Mouse (Mus musculus) common myeloid progenitor, adult 5-6 weeks (primary cell): ENCODE measurements around the gene Galp. TPM values are rescaled to one million over a fixed set of nuclear protein-coding genes. Genes with fewer than 3 reads are reported as not detected.
A peak's percentile ranks its signal among the peaks of the same experiment; 100 is the strongest.

Experiments
- ATAC-seq: replicated peaks from 2 replicates; pipeline ENCODE4 v1.8.0; 2016; ENCODE audit warnings: low read depth, mild to moderate bottlenecking, moderate TSS enrichment, inconsistent platforms; ENCODE audit not compliant: poor library complexity, severe bottlenecking
- total RNA-seq: library from RNA; stranded (forward); fragments of 200-1000, 187-1606 nt; gene quantifications from 2 replicates; pipeline ENCODE4 v1.2.3, GENCODE M21; 2017

Galp gene
- not detected in 2 replicates for total RNA-seq

DNA sequence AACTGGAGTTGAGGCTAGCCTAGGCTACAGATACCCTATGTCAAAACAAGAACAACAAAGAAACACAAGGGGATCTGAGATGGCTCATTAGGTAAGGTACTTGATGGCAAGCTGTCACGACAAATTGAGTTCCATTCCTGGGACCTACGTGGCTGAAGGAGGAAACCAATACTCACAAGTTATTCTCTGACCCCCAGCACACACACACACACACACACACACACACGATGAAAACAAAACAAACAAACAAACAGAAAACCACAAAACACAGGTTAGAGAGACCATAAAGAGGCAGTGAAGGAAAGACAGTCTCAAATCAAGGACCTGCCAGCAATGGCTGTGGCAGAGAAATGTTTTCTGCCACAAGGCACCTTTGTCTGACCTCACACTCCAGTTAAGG, at the start of gene Galp:
TSS of gene Galp (plus strand) at position 301 of the 400 bp plus-strand sequence.
- no peak for ATAC-seq

DNA sequence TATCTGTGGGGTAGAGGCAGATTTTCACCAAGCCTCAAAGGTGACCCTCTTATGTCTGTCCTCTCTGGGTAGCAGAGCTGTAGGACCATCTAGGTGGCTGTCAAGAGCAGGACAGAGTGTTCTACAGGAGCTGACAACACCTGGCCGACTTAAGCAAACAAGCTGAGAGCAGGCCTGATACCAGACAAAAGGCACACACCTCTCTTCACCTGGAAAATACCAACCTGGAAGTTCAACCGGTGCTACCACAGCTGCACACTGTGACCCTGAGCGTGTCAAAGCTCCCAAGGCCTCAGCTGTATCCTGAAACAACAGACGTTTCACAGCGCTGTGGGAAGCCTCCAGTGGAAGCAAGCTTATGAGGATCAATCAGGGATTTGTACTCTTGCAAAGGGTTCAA, 49.2 kb upstream of the Galp start:
- no peak for ATAC-seq

DNA sequence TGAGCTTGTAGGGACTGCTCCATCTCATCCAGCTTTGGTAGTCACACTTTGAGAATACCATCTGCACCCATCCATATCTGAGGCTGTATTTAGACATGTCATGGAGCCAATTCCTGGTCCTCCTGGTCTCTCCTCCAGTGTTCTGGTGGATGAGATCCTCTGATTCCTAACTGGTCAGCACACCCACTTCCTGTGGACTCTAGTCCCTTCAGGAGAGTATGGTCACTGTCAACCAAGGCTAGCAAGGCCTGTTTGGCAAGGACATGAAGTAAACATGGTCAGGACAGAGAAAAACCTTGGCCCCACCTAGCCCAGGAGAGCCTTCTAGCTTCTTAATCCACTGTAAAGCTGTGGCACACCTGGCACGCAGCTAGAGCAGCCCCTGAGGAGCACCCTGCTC, 45.6 kb upstream of the Galp start:
- no peak for ATAC-seq

DNA sequence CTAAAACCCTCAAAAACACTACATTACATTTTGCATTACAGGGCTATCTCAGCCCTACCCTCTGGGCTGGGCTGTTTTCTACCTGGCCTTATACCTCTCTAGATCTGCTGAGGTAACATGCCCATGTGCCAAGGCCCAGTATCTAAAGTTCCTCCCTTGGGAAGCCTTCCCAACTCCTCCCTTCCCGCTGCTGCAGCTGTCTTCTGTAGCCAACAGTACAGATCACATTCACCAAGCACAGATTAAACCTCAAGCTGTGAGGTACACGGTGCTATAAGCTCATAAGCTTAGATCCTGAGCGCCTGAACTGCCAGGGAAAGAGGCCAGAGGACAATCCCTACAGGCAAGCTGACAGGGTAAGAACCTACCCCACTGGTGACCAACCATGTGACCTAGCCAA, 44.9 kb upstream of the Galp start:
- no peak for ATAC-seq

DNA sequence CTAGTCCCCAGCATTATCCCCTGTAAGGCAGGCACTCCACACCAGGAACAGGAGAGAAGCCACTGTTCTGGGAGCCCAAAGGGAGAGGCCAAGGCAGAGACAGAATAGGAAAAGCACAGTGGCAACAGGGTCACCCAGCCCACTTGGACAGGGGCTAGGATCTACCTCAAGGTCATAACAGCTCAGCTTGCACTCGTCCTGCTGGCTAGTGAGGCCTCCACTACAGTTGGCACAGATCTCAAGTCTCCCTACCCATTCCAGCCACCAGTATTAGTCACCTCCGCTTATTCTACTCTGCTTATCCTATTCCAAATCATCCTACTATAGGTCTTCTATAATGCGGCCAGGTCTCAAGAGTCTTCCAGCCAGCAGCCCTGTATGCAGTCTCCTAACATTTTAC, 43.8 kb upstream of the Galp start:
- no peak for ATAC-seq

DNA sequence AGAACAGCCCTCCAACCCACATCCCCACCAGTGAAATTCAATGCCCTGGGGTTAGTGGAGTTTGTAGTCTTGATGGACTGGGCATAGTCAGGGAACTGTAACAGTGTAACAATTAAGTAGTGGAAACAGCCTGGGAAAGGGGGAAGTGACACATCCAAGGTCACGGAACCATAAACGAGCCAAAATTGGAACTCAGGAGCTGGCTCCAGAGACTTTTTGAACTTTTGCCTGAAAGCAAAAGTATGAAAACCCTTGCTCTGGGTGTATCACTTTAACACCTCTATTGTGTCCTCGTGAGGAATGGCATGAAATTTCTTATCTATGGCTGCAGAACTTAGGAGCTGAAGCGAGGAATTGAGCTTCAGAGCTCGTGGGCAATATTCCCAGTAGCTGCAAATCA, 42.7 kb upstream of the Galp start:
- no peak for ATAC-seq

DNA sequence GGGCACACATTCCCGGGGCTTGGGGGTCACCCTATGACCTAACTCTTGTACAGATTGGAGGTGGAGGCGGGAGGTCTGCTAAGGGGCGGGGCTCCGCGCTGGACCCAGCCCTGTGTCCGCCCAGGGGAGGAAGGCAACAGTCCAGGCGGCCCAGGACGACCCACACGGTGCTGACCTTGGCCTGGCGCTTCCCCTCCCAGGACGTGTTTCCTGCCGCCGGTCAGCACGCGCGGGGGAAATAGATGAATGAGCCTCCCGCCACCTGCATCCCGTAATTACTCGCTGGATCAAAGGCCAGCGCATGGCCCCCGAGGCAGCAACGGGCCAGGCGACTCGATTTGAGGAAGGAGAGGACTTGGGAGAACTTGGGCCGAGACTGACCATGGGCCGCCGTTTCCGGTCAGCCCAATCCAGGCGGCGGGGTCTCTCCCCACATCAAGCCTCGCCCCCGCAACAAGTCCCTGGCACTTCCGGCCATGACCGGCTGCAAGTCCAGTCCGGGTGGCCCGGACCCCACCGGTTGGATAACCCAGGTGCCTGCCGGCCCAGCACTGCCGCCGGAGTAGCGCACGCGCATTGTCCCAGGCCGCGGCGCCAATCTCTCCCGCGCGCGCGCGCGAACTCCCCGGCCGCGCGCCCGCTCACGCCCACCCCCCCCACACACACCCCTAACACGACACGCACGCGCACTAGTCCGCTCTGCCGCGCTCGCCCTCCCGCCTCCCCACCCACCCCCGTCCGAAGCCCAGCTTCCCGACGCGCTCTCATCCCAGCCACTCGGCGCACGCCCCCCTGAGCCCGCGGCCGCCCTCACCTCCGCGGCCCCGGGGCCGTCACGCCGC, 41.6 kb upstream of the Galp start:
- ATAC-seq: peak; percentile 31

DNA sequence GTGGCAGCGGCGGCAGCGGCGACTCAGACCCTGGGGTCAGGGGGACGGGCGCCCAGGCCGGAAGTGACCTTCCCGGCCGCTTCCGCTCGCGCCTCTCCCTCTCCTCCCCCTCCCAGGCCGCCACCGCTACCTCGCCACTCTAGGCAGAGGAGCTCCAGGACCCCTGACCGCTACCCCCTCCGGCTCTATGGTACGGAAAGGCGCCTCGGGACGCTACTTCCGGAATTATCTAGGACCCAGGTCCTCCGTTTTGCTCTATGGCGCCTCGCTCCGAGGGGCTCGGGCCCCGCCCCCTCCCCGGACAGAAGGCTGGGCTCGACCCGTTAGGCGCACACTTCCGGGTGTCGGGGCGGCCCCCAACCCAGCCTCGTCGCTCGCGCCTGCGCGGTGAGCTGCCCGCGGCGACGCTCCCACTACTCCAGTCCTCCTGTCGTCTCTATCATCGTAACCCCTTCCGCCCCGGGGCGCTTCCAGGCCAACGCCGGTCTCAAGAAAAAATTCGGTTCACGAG, 40.9 kb upstream of the Galp start, which contains the start of gene Zfp787:
TSS of gene Zfp787 (minus strand) at position 97 of the 511 bp plus-strand sequence.
- ATAC-seq: peak; percentile 77

DNA sequence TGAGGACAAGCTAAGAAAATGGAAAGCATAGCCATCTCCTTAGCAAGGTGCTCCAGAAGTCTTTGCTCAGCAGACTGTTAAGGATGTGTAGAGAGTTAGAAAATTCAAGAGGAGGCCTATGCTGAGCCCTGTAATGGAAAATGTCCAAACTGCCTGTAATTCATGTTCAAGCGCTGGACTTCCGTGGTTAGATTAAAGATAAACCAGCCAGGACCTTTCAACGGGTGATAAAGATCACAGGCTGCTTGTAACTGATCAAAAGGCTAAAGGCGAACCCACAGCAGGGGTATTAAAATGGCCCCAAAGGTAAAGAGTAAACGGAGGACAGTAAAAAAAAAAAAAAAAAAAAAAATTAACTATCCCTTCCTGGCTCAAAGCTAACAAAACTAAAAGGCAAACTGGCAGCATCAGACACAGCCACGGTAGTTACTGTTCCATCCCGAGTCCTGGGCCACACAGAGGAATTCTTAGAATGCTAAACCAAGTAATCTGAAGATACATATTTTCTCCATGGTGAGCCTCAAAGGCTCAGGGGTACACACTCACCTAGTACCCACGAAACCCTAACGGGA, 39.9 kb upstream of the Galp start:
- no peak for ATAC-seq

DNA sequence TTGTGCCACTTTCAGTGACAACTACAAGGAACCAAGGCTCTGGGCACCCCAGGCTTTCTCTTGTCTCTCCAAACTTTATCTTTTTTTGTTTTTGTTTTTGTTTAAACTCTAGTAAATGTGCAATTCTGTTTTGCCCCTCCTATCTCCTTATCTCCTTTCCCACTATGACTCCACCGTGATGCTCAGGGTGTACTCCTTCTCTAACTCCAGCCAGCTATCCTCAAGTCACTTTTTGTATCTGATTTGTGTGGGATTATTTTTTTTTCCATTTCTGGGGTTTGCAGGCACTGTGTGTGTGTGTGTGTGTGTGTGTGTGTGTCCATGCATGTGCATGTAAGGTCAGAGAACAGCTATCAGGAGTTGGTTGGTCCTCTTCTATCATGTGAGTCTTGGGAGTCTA, 39.4 kb upstream of the Galp start:
- no peak for ATAC-seq

DNA sequence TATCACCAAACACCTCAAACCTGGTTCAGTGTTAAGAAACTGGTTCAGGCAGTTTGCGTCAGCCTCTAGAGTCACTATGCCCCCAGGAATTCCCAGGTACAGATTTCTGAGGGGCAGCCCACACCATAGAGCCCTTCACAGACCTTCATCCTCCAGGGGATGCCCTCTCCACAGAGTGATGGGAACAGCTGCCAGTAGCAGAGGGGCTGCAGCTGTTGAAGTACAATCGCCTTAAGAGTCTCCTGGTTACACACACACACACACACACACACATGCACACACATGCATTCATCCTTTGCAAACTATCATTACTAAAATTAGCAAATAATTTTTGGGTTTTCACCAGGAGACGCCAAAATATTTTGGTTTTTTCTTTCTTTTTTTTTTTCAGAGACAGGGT, 37.3 kb upstream of the Galp start:
- no peak for ATAC-seq

DNA sequence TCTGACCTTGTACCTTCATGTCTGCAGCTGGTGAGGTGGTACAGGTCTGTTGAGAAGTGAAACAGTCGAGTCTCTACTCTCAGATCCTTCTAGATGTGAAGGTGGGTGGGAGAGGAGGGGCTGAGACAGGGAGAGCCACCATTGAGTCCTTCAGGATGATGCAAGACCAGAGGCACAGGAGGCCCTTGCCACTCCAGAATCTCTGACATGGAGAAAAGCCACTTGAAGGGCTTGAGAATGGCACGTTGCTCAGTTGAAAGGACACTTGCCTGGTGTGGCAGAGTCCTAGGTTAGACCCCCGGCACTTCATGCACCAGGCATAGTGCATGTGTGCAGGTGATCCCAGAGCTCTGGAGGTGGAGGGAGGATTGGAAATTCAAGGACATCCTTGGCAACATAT, 35.3 kb upstream of the Galp start:
- no peak for ATAC-seq

DNA sequence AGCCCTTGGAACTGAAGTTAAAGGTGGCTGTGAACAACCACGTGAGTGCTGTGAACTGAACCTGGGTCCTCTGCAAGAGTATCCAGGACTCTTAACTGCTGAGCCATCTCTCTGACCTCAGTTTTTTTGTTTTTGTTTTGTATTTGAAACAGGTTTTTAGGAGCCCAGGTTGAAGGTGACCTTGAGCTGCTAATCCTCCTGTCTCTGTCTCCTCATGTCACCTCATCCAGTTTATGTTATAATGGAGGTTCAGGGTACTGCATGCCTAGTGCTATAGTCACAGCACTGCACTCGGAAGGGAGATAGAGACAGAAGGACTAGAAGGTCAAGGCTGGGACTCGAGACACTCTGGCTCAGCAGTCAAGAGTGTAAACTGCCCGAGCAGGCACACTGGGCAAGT, 34.7 kb upstream of the Galp start:
- ATAC-seq: no peak

DNA sequence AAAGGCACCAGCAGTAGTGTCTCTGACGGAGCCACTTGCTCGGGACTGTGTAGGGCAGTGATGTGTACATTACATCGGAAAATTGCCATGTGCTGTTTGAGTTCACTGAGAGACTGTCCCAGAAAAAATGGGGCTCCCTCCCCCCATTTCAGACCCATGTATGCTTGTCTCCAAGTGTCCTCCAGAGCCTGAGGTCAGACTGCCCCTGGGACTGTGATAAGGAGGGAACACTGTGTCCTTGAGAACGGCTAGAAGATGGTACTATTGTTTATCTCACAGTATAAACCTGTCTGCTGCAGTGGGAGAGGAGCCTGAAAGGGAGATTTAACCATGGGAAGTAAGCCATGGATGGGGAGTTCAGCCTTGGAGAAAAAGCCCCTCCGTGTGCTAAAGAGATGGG, 32.2 kb upstream of the Galp start:
- ATAC-seq: no peak

DNA sequence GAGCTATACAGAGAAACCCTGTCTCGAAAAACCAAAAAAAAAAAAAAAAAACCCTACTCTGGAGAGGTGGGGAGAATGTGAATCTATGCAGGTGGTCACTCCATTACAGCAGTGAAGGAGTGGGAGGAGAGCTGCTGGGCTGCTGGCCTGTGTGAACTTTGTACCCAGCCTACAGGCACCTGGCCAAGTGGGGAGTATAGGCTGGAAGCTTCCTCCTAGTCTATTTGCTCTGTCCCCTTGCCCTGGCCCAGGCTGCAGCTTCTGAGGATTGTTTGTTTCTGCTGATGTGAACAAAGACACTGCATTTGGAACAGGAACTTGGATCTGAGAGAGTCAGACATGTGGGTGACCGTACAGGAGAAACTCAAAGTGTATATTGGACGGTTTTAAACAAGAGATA, 27.5 kb upstream of the Galp start:
- ATAC-seq: no peak

DNA sequence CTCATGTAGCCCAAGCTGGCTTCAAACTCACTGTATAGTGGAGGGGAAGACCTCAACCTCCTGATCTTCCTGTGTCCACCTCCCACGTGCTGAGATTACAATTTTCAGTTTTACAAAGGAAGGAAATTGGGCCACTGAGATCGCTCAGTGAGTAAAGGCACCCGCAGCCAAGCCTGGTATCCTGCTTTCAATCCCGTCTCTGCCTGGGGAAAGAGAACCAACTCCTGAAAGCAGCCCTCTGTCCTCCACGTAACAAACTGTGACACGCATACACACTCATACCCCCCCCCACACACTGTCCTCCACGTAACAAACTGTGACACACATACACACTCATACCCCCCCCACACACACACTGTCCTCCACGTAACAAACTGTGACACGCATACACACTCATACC, 26.5 kb upstream of the Galp start:
- no peak for ATAC-seq

DNA sequence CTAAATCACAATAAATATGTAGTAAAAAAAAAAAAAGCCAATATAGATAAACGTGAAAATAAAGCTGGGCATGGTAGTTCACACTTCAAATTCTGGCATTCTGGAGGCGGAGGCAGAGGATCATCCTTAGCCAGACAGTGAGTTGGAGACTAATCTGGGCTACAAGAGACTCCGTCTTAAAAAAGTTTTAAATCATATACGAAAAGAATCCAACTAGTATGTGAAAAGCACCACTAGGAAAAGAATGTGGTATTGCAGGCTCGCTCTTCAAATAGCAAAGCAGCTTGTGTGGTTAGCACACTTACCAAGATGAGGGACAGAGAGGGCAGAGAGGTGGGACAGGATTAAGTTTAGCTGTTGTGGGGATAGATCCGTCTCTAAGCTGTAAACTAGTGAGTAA, 26.0 kb upstream of the Galp start:
- no peak for ATAC-seq

DNA sequence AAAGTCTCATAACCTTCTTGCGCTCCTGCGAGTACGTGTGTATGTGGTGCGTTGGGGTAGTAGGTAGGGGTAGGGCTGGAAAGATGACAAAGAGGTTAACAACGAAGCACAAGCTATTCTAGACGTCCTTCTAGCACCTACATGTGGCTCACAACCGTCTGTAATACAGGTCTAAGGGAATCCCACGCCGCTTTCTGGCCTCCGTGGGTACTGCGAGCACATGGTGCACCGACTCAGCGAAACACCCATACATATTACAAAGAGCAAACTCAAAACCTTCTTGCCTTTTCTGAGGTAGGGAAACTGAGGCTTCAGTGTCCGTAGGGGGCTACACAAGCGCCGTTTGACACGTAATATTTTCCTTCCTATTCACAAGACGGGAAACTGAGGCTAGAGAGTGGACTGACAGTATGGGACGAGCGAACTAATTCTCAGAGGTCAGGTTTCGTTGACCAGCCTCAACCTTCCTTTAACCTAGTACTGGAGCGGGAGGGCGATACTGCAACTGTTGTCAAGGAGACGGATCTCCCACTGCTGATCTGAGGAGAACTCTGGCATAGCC, 25.4 kb upstream of the Galp start:
- peak; percentile 57 for ATAC-seq

DNA sequence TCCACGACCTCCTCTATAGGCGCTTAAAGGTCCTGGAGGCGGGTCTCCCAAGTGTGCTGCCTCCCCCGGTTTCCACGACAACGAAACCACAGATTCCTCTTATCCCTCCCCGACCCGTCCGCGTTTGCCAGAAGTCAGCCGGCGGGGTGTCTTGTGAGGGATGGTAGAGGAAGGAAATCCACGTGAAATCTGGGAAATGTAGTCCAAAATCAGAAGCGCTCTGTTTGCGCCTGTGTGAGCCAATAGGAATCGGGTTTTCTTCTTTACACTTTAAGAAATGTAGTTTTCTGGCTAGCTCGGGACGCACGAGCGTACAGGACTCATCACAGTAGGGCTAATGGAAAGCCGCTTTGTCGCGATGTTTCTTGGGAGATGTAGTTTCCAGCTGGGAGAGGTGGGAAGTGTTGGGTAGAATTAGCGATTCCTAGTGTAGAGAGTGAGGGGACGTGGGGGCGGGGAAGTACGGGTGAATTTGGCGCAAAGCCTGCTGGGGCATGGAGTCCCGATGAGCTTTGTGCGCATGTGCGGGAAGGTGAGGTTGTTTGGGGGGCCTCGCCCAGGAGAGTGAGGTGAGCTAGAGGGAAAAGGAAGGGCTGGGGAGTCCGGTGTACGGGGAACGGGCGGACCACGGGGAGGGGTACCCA, 24.8 kb upstream of the Galp start, which contains the start of gene Zfp444:
TSS of gene Zfp444 (plus strand) at position 221 of the 644 bp plus-strand sequence.
- peak; percentile 80 for ATAC-seq

DNA sequence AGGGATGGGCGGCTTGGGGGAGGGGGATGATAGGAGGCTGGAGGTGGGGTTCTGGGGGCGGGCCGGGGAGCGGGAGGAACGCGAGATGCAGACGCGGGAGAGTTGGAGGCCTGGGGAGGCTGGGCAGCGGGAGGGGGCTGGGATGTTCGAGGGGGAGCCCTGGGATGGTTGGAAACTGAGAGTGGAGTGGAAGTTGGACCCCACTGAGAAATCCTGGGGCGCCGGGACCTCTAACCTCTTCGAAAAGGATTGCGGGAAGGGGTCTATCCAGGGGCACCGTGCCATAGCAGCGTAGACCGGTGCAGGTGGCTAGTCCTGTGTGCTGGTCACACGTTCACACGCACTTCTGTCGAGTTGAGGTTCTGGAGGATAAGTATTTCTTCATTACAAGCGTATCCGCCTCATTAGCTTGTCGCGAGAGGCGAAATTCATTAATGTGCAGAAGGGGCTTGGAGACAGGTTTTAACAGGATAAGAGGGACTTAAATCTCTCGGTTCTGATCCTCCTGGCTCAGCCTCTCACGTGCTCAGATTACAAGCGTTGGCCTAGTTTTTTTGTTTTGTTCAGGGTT, 24.1 kb upstream of the Galp start:
- no peak for ATAC-seq
